Mouse (Mus musculus): ENCODE data around the gene Rbbp4. TPM values are rescaled to one million over a fixed set of nuclear protein-coding genes. Genes with fewer than 3 reads are reported as not detected.
A peak's percentile ranks its signal among the peaks of the same experiment; 100 is the strongest.

Gene Rbbp4
- polyA plus RNA-seq, 1 experiment: 195 TPM

DNA sequence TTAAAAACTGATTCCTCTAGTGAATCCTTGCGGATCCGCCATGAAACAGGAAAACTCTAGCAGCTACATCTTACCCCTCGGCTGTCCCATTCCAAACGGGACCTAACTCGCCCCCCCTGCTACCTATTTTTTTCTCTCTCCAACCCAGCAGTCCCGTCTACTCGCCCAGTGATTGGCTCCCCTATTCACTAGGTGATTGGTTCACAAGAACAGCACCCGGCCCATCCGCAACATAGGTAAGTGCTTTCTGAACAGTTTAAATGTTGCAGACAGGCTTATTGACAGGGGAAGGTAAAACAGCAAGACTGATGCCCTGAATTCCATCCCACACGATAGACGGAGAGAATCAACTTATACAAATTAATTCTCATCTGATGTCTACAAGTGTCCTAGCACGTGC, 18.0 kb upstream of the Rbbp4 start:
- TF ChIP-seq FOSL1 (IDR thresholded peaks at IDR 0.05; ENCODE audit: insufficient read depth, low read length, poor library complexity, severe bottlenecking): no peak
- no peak for TF ChIP-seq CTCF (IDR thresholded peaks at IDR 0.05; ENCODE audit: control insufficient read depth, insufficient read depth, insufficient read length)
- TF ChIP-seq MAX (IDR thresholded peaks at IDR 0.05): no peak
- no peak for TF ChIP-seq CEBPB (IDR thresholded peaks at IDR 0.05; ENCODE audit: low read depth)
- TF ChIP-seq MYOG (IDR thresholded peaks at IDR 0.05; ENCODE audit: control insufficient read depth, extremely low read depth, insufficient read length): no peak
- TF ChIP-seq USF1 (IDR thresholded peaks at IDR 0.05; ENCODE audit: low read depth): no peak
- TF ChIP-seq MYOD1 (IDR thresholded peaks at IDR 0.05; ENCODE audit: control insufficient read depth, insufficient read length, low read depth): no peak
- H3ac ChIP-seq (ENCODE audit: control insufficient read depth, insufficient read length, low read depth): no peak overlapping the region
- no peaks in the 10 kb centered on the region for H3K79me3 ChIP-seq (ENCODE audit: low read depth)
- H3K79me2 ChIP-seq (ENCODE audit: control insufficient read depth, insufficient read depth): no peaks in the 10 kb centered on the region
- H3K4me3 ChIP-seq (ENCODE audit: insufficient read depth, poor library complexity, severe bottlenecking): no peak overlapping the region
- H3K36me3 ChIP-seq (ENCODE audit: control insufficient read depth, insufficient read depth): peaks cover 1% of the 10 kb centered on the region
- no peaks in the 10 kb centered on the region for H3K27me3 ChIP-seq (ENCODE audit: control insufficient read depth, insufficient read depth, insufficient read length)

DNA sequence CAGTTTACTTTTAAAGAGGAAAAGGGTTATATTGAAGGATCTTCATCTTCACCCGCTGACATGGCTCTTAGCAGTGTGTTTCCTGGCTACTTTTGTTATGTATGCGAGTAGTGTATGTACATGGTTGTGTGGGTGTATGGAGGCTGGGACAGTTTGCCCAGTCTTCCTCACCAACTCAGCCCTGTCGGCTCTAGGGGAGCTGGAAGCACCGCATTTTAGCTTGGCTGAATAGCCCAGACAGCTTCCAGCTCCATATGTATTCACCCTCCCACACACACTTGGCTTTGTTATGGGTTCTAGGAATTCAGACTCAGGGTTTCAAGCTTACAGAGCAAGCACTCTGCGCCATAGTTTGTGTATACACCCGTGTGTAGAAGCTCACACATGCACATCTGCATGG, 15.9 kb upstream of the Rbbp4 start:
- H3K36me3 ChIP-seq (ENCODE audit: control insufficient read depth, insufficient read depth): no peaks in the 10 kb centered on the region

DNA sequence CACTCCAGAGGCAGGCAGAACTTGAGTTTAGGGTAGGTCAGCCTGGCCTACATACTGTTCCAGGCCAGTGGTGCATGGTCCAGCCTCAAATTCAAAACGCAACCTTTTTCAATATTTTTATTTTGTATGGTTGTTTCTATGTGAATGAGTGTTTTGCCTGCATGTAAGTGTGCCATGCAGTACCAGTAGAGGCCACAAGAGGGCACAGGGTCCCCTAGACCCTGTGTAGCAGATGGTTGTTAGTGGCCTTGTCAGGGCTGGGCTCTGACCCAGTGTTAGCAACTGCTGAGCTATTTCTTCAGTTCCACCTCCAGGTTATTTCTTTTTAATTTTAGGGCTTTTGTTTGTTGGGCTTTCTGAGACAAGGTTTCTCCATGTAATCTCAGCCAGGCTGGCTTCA, 15.5 kb upstream of the Rbbp4 start:
- no peak overlapping the region for H3K4me3 ChIP-seq (ENCODE audit: insufficient read depth, poor library complexity, severe bottlenecking)
- peak; percentile 68 for TF ChIP-seq CTCF (IDR thresholded peaks at IDR 0.05; ENCODE audit: control insufficient read depth, insufficient read depth, insufficient read length)
- no peak for TF ChIP-seq FOSL1 (IDR thresholded peaks at IDR 0.05; ENCODE audit: insufficient read depth, low read length, poor library complexity, severe bottlenecking)
- peak; percentile 16 for TF ChIP-seq MAX (IDR thresholded peaks at IDR 0.05)
- peaks cover under 1% of the 10 kb centered on the region for H3K36me3 ChIP-seq (ENCODE audit: control insufficient read depth, insufficient read depth)
- H3K79me2 ChIP-seq (ENCODE audit: control insufficient read depth, insufficient read depth): no peaks in the 10 kb centered on the region
- no peaks in the 10 kb centered on the region for H3K27me3 ChIP-seq (ENCODE audit: control insufficient read depth, insufficient read depth, insufficient read length)
- H3ac ChIP-seq (ENCODE audit: control insufficient read depth, insufficient read length, low read depth): no peak overlapping the region
- no peaks in the 10 kb centered on the region for H3K79me3 ChIP-seq (ENCODE audit: low read depth)

More for the DNA sequence above, 15.9 kb upstream of the Rbbp4 start:
- no peak overlapping the region for H3ac ChIP-seq (ENCODE audit: control insufficient read depth, insufficient read length, low read depth)
- no peaks in the 10 kb centered on the region for H3K79me2 ChIP-seq (ENCODE audit: control insufficient read depth, insufficient read depth)
- H3K27me3 ChIP-seq (ENCODE audit: control insufficient read depth, insufficient read depth, insufficient read length): no peaks in the 10 kb centered on the region
- TF ChIP-seq MAX (IDR thresholded peaks at IDR 0.05) (no peak), MYOG (IDR thresholded peaks at IDR 0.05; ENCODE audit: control insufficient read depth, extremely low read depth, insufficient read length) (no peak), CEBPB (IDR thresholded peaks at IDR 0.05; ENCODE audit: low read depth) (no peak), USF1 (IDR thresholded peaks at IDR 0.05; ENCODE audit: low read depth) (no peak), FOSL1 (IDR thresholded peaks at IDR 0.05; ENCODE audit: insufficient read depth, low read length, poor library complexity, severe bottlenecking) (no peak), MYOD1 (IDR thresholded peaks at IDR 0.05; ENCODE audit: control insufficient read depth, insufficient read length, low read depth) (no peak), CTCF (IDR thresholded peaks at IDR 0.05; ENCODE audit: control insufficient read depth, insufficient read depth, insufficient read length) (no peak)
- no peak overlapping the region for H3K4me3 ChIP-seq (ENCODE audit: insufficient read depth, poor library complexity, severe bottlenecking)
- H3K79me3 ChIP-seq (ENCODE audit: low read depth): no peaks in the 10 kb centered on the region

DNA sequence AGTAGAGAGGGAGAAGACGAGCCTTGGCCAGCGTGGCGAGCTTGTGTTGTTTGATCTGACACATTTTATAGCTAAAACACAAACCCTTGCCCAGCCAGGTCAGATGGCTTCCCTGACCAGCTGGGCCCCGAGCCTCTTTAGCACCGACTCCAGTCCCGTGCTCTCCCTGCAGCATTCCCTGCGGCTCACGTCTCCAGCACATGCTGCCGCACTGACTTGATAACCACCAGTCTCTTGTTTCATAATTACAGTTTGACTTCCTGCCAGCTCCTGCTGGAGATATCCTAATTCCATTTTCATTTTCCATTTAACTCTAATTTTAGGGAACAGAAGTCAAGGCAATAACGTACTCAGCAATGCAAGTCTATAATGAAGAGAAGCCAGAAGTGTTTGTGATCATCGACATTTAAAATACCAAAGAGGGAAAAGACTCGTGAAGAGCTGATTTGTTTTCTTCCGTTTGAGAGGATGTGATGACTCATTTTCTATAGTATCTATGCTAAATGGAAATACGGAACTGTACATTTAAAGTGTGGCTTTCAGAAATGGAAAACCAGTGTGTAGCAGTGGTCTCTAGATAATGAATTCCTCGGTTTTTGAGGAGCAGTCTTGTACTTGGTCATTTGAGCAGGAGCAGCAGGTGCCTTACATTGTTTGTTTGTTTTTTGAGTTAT, 11.4 kb upstream of the Rbbp4 start:
- Histone ChIP-seq H3K27me3 (ENCODE audit: control insufficient read depth, insufficient read depth, insufficient read length) (no peaks in the 10 kb centered on the region), H3K4me3 (ENCODE audit: insufficient read depth, poor library complexity, severe bottlenecking) (no peak overlapping the region), H3K79me3 (ENCODE audit: low read depth) (no peaks in the 10 kb centered on the region), H3K36me3 (ENCODE audit: control insufficient read depth, insufficient read depth) (peaks cover 22% of the 10 kb centered on the region), H3ac (ENCODE audit: control insufficient read depth, insufficient read length, low read depth) (no peak overlapping the region), H3K79me2 (ENCODE audit: control insufficient read depth, insufficient read depth) (no peaks in the 10 kb centered on the region)
- TF ChIP-seq MYOD1 (IDR thresholded peaks at IDR 0.05; ENCODE audit: control insufficient read depth, insufficient read length, low read depth): no peak
- no peak for TF ChIP-seq FOSL1 (IDR thresholded peaks at IDR 0.05; ENCODE audit: insufficient read depth, low read length, poor library complexity, severe bottlenecking)
- no peak for TF ChIP-seq CEBPB (IDR thresholded peaks at IDR 0.05; ENCODE audit: low read depth)
- TF ChIP-seq MYOG (IDR thresholded peaks at IDR 0.05; ENCODE audit: control insufficient read depth, extremely low read depth, insufficient read length): no peak
- no peak for TF ChIP-seq CTCF (IDR thresholded peaks at IDR 0.05; ENCODE audit: control insufficient read depth, insufficient read depth, insufficient read length)
- TF ChIP-seq USF1 (IDR thresholded peaks at IDR 0.05; ENCODE audit: low read depth): no peak
- no peak for TF ChIP-seq MAX (IDR thresholded peaks at IDR 0.05)

DNA sequence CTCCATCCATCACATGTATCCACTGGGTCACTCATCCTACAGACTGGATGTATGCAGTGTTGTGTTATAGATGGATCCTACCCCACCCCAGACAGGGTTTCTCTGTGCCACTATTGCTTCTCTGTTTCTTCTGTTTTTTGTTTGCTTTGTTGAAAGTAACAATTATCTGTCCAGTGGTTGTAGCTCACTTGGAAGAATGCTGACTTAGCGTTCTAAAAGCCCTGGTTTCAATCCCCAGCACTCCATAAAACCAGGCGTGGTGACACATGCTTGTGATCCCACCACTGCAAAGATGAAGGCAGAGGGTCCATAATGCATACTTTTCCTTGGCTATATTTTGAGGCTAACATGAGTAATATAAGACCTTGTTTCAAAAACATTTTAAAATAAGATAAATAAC, 7.5 kb upstream of the Rbbp4 start:
- H3K36me3 ChIP-seq (ENCODE audit: control insufficient read depth, insufficient read depth): peaks cover 28% of the 10 kb centered on the region
- H3K27me3 ChIP-seq (ENCODE audit: control insufficient read depth, insufficient read depth, insufficient read length): no peaks in the 10 kb centered on the region
- no peak overlapping the region for H3ac ChIP-seq (ENCODE audit: control insufficient read depth, insufficient read length, low read depth)
- no peaks in the 10 kb centered on the region for H3K79me3 ChIP-seq (ENCODE audit: low read depth)
- peaks cover 9% of the 10 kb centered on the region for H3K79me2 ChIP-seq (ENCODE audit: control insufficient read depth, insufficient read depth)
- no peak overlapping the region for H3K4me3 ChIP-seq (ENCODE audit: insufficient read depth, poor library complexity, severe bottlenecking)
- TF ChIP-seq USF1 (IDR thresholded peaks at IDR 0.05; ENCODE audit: low read depth): no peak
- TF ChIP-seq FOSL1 (IDR thresholded peaks at IDR 0.05; ENCODE audit: insufficient read depth, low read length, poor library complexity, severe bottlenecking): no peak
- TF ChIP-seq MYOD1 (IDR thresholded peaks at IDR 0.05; ENCODE audit: control insufficient read depth, insufficient read length, low read depth): no peak
- TF ChIP-seq CEBPB (IDR thresholded peaks at IDR 0.05; ENCODE audit: low read depth): no peak
- no peak for TF ChIP-seq MYOG (IDR thresholded peaks at IDR 0.05; ENCODE audit: control insufficient read depth, extremely low read depth, insufficient read length)
- no peak for TF ChIP-seq CTCF (IDR thresholded peaks at IDR 0.05; ENCODE audit: control insufficient read depth, insufficient read depth, insufficient read length)
- no peak for TF ChIP-seq MAX (IDR thresholded peaks at IDR 0.05)

DNA sequence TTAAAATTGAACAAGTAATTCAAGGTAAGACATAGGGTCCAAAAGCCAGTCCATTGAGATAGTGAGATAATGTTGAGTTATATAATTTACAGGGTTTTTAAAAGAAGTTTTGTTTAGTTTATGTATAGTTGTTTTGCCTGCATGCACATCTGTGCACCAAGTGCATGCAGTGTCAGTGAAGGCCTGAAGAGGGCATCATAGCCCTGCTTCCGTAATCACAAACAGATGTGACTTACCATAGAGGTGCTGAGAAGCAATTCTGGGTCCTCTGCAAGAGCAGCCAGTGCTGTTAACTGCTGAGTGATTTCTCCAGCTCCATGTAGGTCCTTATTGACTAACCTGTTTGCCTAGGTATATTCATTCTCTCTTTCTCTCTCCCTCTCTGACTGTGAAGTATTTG, 6.7 kb upstream of the Rbbp4 start:
- Histone ChIP-seq H3ac (ENCODE audit: control insufficient read depth, insufficient read length, low read depth) (no peak overlapping the region), H3K79me2 (ENCODE audit: control insufficient read depth, insufficient read depth) (peaks cover 17% of the 10 kb centered on the region), H3K36me3 (ENCODE audit: control insufficient read depth, insufficient read depth) (peaks cover 28% of the 10 kb centered on the region), H3K4me3 (ENCODE audit: insufficient read depth, poor library complexity, severe bottlenecking) (no peak overlapping the region), H3K27me3 (ENCODE audit: control insufficient read depth, insufficient read depth, insufficient read length) (no peaks in the 10 kb centered on the region), H3K79me3 (ENCODE audit: low read depth) (peaks cover 7% of the 10 kb centered on the region)
- TF ChIP-seq MYOD1 (IDR thresholded peaks at IDR 0.05; ENCODE audit: control insufficient read depth, insufficient read length, low read depth) (no peak), FOSL1 (IDR thresholded peaks at IDR 0.05; ENCODE audit: insufficient read depth, low read length, poor library complexity, severe bottlenecking) (no peak), CTCF (IDR thresholded peaks at IDR 0.05; ENCODE audit: control insufficient read depth, insufficient read depth, insufficient read length) (no peak), CEBPB (IDR thresholded peaks at IDR 0.05; ENCODE audit: low read depth) (no peak), MAX (IDR thresholded peaks at IDR 0.05) (no peak), USF1 (IDR thresholded peaks at IDR 0.05; ENCODE audit: low read depth) (no peak), MYOG (IDR thresholded peaks at IDR 0.05; ENCODE audit: control insufficient read depth, extremely low read depth, insufficient read length) (no peak)

Measured in C2C12 (cell line).